Comparison of ENCODE assay signal across 7 mouse cellular contexts in genomic region chr5:113993031-113993486, GRCm38 (mm10). TPM values are rescaled to one million over a fixed set of nuclear protein-coding genes. Genes with fewer than 3 reads are reported as not detected.
DNase-seq lines count a peak whose midpoint lies in the region; ATAC-seq and TF ChIP-seq lines count a peak whose summit lies in the region.

No protein-coding gene starts in this region.

- in situ Hi-C loops in ES-E14 (cut with MboI; ENCODE audit: low sequenced_read_pairs in 2 of 2, unreplicated experiment in 2 of 2): no loop called here

- peak; percentile 51 to 53 for DNase-seq in B cell, adult 2 months
- no peak for DNase-seq in ES-E14 (ENCODE audit: low read depth, low spot score)
- DNase-seq in cerebellum, adult 9-11 months: peak; percentile 74
- DNase-seq in gastrocnemius, postnatal 14 days: peak; percentile 64
- DNase-seq in liver, postnatal 0 days: peak; percentile 51
- DNase-seq in retina, adult 2 months (ENCODE audit: low read depth, low spot score): peak; percentile 53

- H3K9me3 ChIP-seq in ES-E14 (ENCODE audit: control insufficient read depth, insufficient read depth, low read depth, low read length): no peaks in the 10 kb centered on the region
- no peaks in the 10 kb centered on the region for H3K9me3 ChIP-seq in intestine, embryonic 15.5 days
- no peaks in the 10 kb centered on the region for H3K9me3 ChIP-seq in liver, postnatal 0 days (ENCODE audit: low read length)

- peak overlapping the region; percentile 84 for H3K4me2 ChIP-seq in intestine, embryonic 15.5 days (replicated peaks)
- peak overlapping the region; percentile 99 for H3K4me2 ChIP-seq in liver, postnatal 0 days (ENCODE audit: low read depth, low read length)

- no peak for TF ChIP-seq EP300 in liver, postnatal 0 days (IDR thresholded peaks at IDR 0.05; ENCODE audit: low read depth)

- WGBS in intestine, embryonic 15.5 days: 0% methylated on average over 22 of the region's 22 CpGs
- WGBS in liver, postnatal 0 days (ENCODE audit: insufficient replicate concordance): under 1% methylated on average over 19 of the region's 22 CpGs

- H3K27me3 ChIP-seq in intestine, embryonic 15.5 days (replicated peaks): no peaks in the 10 kb centered on the region
- H3K27me3 ChIP-seq in liver, postnatal 0 days (ENCODE audit: insufficient read depth, low read length): no peaks in the 10 kb centered on the region; the same call in 1 of the 2 replicates

- H3K27ac ChIP-seq in ES-E14 (ENCODE audit: insufficient read depth, low read depth, low read length, poor library complexity, severe bottlenecking): peak overlapping the region; percentile 41; the same call in 1 of the 2 replicates
- peak overlapping the region; percentile 94 for H3K27ac ChIP-seq in intestine, embryonic 15.5 days
- H3K27ac ChIP-seq in liver, postnatal 0 days (ENCODE audit: low read depth): peak overlapping the region; percentile 88

- ATAC-seq in intestine, embryonic 15.5 days: peak; percentile 62
- peak; percentile 26 for ATAC-seq in liver, postnatal 0 days

- peak overlapping the region; percentile 91 for H3K9ac ChIP-seq in ES-E14 (ENCODE audit: insufficient read depth, low read depth, low read length, poor library complexity, severe bottlenecking)
- peak overlapping the region; percentile 86 for H3K9ac ChIP-seq in intestine, embryonic 15.5 days
- H3K9ac ChIP-seq in liver, postnatal 0 days (replicated peaks): peak overlapping the region; percentile 83

- peak overlapping the region; percentile 81 to 97 for H3K4me3 ChIP-seq in ES-E14 (ENCODE audit: insufficient read depth in 1 of 2, low read depth in 1 of 2, low read length in 2 of 2, poor library complexity in 1 of 2, severe bottlenecking in 1 of 2)
- H3K4me3 ChIP-seq in intestine, embryonic 15.5 days (replicated peaks): peak overlapping the region; percentile 84
- H3K4me3 ChIP-seq in liver, postnatal 0 days (ENCODE audit: low read depth, low read length): peak overlapping the region; percentile 92

- intact Hi-C loops in gastrocnemius, postnatal 14 days (cut with DNase I; ENCODE audit: low total_unique reads): no loop called here

- H3K36me3 ChIP-seq in ES-E14 (ENCODE audit: control insufficient read depth, insufficient read depth, low read length, poor library complexity, severe bottlenecking): peaks cover 2% of the 10 kb centered on the region; the same call in 1 of the 2 replicates
- peaks cover 4% of the 10 kb centered on the region; the same call in 1 of the 2 replicates for H3K36me3 ChIP-seq in intestine, embryonic 15.5 days
- no peaks in the 10 kb centered on the region for H3K36me3 ChIP-seq in liver, postnatal 0 days (replicated peaks; ENCODE audit: insufficient read depth, low read length)

- peaks cover 5 to 14% of the 10 kb centered on the region in 2 experiments; a peak in 2 of 4 replicates for H3K4me1 ChIP-seq in ES-E14 (ENCODE audit: control insufficient read depth in 2 of 2, insufficient read depth in 2 of 2, low read length in 2 of 2, poor library complexity in 1 of 2)
- peaks cover 21% of the 10 kb centered on the region for H3K4me1 ChIP-seq in intestine, embryonic 15.5 days (replicated peaks)
- H3K4me1 ChIP-seq in liver, postnatal 0 days (ENCODE audit: insufficient read depth): peaks cover 38% of the 10 kb centered on the region

- no peak for TF ChIP-seq CTCF in liver, postnatal 0 days (IDR thresholded peaks at IDR 0.05; ENCODE audit: low read depth)

TF ChIP-seq in ES-E14, 5 proteins besides CTCF, POLR2A, EP300 and RAD21:
- no peak for TF ChIP-seq CHD2 (IDR thresholded peaks at IDR 0.05; ENCODE audit: low read depth, low read length)
- no peak for TF ChIP-seq MAFK (IDR thresholded peaks at IDR 0.05; ENCODE audit: insufficient read depth, low read depth, low read length)
- no peak for TF ChIP-seq ZNF384 (IDR thresholded peaks at IDR 0.05; ENCODE audit: low read depth, low read length)
- no peak for TF ChIP-seq HCFC1 (IDR thresholded peaks at IDR 0.05; ENCODE audit: borderline replicate concordance, insufficient read depth, low read length)
- TF ChIP-seq ZC3H11A (IDR thresholded peaks at IDR 0.05; ENCODE audit: borderline replicate concordance, low read depth, low read length): no peak

RNA-seq across cellular contexts. Expression of gene Ssh1, which starts 0.6 kb away (rescaled TPM):
- total RNA-seq in ES-E14 (2012; rRNA removed): 11.8 and 13.4 TPM in 2 replicates
- 1 to 10 TPM; 5.6 to 8.9 TPM for total RNA-seq in gastrocnemius, postnatal 14 days (2021)
- 10.1 and 11.8 TPM in 2 replicates for polyA plus RNA-seq in intestine, embryonic 15.5 days (2015; fragmentation: Nextera tagmentation; extraction: Ambion mirVana)
- 3.7 and 4.3 TPM in 2 replicates for polyA plus RNA-seq in liver, postnatal 0 days (2015; fragmentation: Nextera tagmentation; extraction: Ambion mirVana)

RNA-seq across cellular contexts. Expression of gene Dao, which starts 10.4 kb away (rescaled TPM):
- 0.16 and 0.18 TPM in 2 replicates for total RNA-seq in ES-E14 (2012; rRNA removed)
- total RNA-seq in gastrocnemius, postnatal 14 days (2021): not detected
- polyA plus RNA-seq in intestine, embryonic 15.5 days (2015; fragmentation: Nextera tagmentation; extraction: Ambion mirVana): 13.8 and 17.1 TPM in 2 replicates
- not detected in 2 replicates for polyA plus RNA-seq in liver, postnatal 0 days (2015; fragmentation: Nextera tagmentation; extraction: Ambion mirVana)

Comparison
In these comparisons a context has a peak if more than half of its experiments do, and no peak if none do; other contexts are left out.
1. H3K27ac ChIP-seq: peak in every context shown above with its lines; median percentile 94 in intestine, embryonic 15.5 days; 88 in liver, postnatal 0 days; 41 in ES-E14.